Mouse (Mus musculus) 3134 (cell line): ENCODE measurements around the gene Cntn3.

Experiments used
- DNase-seq: peaks from one replicate; pipeline ENCODE4 v3.0.0-alpha.2; 2011; ENCODE audit warnings: low spot score; ENCODE audit not compliant: insufficient read length; ENCODE audit errors: extremely low read depth

Gene Cntn3

GRCm38 (mm10) chr6:102485509-102485908 lies 87.4 kb downstream of the Cntn3 start:
- no peak for DNase-seq

GRCm38 (mm10) chr6:102478320-102479080 lies 94.4 kb downstream of the Cntn3 start:
- no peak for DNase-seq

GRCm38 (mm10) chr6:102438353-102438752 lies 134.5 kb downstream of the Cntn3 start:
- DNase-seq = no peak

DNA sequence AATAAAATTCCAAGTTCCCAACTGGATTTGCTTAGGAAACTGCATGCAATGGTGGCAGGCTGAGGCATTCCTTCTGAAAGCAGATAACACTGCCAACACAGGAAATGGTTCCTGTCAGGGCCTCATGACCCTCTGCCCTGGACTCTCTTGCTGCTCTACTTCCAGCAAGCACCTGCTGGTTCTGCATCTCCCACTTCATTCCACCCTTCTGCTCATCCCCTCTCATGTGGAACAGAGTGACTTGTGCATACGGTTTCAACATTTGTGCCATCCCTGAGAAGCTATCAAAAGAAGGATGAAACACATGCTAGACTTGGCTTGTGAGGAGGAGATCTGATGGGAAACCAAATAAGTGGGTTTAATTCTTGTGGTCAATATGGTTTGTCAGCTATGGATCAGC lies 145.4 kb downstream of the Cntn3 start:
- no peak for DNase-seq

DNA sequence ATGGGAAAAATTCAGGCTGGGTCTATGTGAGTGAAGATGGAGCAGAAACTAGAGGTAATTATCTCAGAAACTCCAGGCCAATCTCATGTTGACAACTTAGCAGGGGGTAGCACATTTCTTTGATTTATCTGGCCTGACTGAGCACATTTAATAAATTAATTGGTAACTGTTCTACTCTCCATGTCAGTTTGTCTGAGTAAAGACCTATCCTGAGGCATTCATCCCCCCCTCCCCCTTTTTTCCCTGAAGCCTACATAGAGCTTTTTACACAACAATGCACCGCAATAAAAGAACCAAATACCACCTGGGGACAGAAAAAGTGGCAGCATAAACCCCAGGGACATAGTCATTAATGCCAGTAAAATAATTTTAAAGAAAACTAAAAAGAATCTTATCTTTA lies 151.1 kb downstream of the Cntn3 start:
- no peak for DNase-seq

DNA sequence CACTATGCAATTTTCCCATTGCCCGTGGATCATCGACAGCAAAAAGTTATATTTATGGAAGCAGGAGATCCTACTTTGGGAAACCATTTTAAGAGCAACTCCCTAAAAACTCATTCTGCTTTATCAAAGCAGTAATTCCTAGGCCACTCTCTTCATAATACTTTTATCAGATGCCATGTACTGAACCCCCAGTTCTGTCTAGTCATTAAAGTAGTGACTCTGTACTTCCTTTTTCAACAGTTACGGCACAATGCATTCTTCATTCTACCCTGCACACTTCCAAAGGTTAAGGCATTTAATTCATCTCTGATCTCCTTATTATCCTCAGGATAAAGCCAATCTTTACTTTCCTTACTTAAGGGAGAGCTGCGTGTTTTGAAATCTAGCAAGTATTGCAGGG lies 184.3 kb downstream of the Cntn3 start:
- DNase-seq = no peak

GRCm38 (mm10) chr6:102372112-102372511 lies 200.8 kb downstream of the Cntn3 start:
- no peak for DNase-seq

DNA sequence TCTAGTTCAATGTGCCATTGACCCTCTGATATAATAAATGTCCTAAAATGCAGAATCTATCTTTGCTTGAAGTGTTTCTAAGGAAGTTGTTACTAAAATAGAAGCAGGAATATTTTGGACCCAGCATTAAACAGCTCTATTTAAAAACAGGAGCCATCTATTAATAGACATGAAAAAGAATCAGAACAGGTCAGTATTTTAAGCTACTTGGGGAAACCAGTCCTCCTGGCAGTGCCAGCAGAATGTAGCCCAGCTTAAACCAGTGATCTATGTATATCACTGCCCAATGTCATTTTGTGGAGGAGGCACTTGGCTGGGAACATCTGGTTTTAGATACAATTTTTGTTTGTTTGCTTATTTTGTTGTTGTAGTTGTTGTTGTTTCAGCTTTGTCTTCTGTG lies 209.0 kb downstream of the Cntn3 start:
- DNase-seq = no peak

DNA sequence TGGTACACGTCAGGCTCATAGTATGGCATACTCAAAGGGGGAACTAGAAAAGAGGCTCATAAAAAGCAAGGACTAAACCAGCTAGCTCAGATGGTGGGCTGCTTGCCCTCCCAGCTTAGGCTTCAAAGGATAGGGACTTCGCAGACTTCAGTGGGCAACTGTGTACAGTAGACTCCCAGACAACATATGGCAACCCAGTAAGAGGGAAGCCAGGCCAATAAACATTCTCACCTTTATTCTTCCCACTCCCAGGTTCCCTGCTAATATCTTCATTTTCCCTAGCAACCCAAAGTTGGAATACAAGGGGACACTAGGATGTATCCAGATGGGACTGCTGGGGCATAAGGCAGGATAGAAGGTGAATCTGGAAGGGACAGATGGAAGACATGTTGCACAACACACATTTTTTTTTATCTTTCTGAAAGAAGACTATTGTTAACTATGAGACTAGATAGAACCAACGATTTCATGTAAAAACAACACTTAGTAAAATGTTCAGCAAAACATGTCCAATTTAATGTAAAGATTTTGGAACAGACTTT lies 209.5 kb downstream of the Cntn3 start:
- DNase-seq = no peak

DNA sequence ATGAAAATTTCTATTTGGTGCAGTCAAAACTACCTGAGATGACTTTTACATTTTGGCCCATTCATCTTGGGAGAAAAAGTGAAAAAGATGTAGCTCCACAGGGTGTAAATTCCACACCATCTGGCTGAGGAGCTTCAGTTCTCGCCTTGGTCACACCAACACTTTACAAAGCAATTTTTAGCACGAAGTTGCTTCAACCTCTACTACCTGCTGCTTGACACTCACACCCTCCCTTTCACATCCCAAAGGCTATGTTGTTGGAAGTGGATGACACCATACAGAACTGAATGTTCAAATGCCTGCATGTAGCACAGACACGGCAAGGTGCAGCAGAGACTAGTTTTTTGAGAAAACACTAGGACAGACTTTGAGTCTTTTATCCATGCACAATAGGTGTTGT lies 240.8 kb downstream of the Cntn3 start:
- no peak for DNase-seq

GRCm38 (mm10) chr6:102326711-102327110 lies 246.2 kb downstream of the Cntn3 start:
- DNase-seq = no peak

DNA sequence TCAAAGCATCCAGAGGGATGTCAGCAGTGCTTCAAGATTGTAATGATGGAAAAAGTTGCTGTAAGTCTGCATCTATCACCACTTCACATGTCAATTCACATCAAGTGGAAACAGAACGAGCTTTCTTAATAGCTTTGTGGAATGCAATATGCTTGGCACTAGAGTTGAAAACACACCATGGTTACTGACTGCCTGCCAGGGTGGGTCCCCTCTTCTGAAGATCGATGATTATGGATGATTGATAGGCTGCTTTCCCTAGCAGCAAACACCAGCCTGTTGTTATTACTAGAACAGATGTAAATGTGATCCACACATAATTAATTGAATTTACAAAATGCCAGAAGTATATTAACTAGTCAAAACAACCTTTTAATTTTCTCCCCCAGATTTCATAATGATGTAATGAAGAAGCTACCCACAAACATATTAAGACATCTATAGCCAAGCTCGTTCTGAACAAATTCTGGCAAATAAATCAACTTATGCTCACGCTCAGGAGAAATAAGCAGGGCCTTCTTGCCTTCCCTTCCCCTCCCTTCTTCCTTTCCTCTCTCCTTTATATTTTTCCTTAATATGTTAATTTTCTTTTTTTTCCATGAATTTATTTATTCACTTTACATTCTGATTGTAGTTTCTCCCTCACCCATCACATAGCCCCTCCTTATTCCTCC lies 250.2 kb downstream of the Cntn3 start:
- no peak for DNase-seq

GRCm38 (mm10) chr6:102319755-102320154 lies 253.1 kb downstream of the Cntn3 start:
- no peak for DNase-seq

DNA sequence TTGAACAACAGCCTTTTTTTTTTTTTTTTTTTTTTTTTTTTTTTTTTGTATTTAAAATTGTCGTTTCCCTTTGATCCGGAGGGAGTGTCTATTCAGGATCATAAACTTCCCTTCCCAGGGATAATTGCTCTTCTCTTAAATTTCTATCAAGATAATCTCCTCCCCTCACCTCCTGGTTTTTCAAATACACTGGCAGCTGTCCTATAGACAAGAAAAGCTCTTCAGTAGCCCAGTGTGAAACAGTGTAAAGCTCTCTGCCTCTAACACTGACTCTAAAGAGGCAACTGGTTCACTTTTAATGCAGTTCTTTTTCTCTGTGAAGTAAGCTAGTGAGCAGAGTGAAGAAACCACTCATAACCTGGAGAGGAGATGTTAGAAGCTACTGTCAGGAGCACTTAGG lies 290.0 kb downstream of the Cntn3 start:
- no peak for DNase-seq

DNA sequence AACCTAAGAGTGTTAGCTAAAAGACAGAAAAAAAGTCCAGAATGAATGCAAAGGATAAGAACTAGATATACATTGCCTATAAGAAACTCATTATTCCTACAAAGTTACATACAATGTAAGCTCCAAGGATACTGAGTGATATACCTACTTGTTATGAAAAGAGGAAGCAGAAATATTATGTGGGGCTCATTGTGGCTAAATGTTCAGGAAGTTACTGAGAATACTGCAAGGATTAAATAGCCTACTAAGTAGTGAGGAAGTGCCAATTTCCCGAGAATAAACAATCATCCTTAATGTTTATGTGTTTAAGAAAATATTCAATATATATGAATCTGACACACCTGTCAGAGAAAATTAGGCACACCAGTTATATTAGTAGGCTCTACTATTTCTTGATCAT lies 341.9 kb downstream of the Cntn3 start:
- DNase-seq = no peak

GRCm38 (mm10) chr6:102186316-102186715 lies 386.6 kb downstream of the Cntn3 start:
- DNase-seq = no peak

DNA sequence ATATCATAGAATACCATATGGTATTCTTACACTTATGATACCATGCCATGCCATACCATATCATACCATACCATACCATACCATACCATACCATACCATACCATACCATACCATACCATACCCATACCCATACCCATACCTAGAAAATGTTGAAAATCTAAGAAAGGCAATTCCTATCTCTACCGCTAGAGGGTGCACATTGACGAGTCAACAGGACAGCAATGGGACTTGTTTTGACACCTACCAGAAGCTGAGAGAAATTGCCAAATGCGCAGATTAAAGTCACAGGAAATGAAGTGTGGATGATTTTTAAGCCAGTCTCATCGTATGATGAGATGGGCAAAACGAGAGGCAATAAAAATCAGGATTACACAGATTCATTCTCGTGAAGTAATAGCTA lies 402.0 kb downstream of the Cntn3 start:
- DNase-seq = no peak

- DNase-seq = no peak
Measured at GRCm38 (mm10) chr6:102161186-102161585, 411.7 kb downstream of the Cntn3 start.

GRCm38 (mm10) chr6:102121676-102122075 lies 451.2 kb downstream of the Cntn3 start:
- DNase-seq = no peak

GRCm38 (mm10) chr6:102120003-102120402 lies 452.9 kb downstream of the Cntn3 start:
- no peak for DNase-seq

DNA sequence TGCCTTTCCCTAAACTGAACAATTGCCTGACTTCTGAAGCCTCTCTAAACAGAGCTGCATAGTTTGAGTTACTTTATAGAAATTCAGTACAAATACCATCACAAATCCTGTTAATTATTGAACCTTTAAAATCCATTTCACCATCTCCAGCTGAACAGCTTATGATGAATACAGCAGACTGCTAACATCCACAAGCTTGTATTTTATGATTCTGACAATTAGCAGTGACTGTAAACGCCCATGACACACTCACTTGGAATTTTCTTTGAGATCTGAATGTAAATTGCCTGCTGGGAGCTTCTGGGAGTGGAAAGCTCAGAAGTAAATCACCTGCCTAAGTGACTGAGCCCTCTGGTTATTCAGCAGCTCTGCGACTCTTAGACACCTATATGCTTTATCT lies 459.3 kb downstream of the Cntn3 start:
- DNase-seq = no peak
